27 mouse cellular contexts compared by ENCODE assay signal in the genomic region with DNA sequence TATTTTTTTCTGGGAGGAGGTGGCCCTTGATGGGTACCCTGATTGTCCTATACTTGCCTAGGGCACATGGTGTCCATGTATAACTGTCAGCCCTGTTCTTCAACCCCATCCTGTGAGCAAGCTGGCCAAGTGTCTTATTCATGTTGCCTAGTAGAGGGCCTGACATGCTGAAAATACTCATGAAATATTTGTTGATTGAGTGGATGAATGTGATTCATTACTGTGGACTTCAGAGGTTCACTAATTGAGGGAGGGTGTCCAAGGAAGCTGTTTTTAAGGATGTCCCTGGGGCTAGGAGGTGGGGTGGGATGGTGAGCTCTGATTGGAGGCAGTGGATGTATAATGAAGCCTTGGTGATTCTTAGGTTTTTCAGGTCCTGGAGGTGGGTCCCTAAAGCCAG. TPM values are rescaled to one million over a fixed set of nuclear protein-coding genes. Genes with fewer than 3 reads are reported as not detected.
DNase-seq lines count a peak whose midpoint lies in the region; ATAC-seq and TF ChIP-seq lines count a peak whose summit lies in the region.
"Had no signal": no experiment of that assay in that cellular context is flagged by ENCODE, and none has a peak within 500 bp of the region (broad histone marks: within the 10 kb centered on the region; RNA-seq: fewer than 3 reads in every experiment).

A gene (plus strand): TSS at position 301 of the 400 bp plus-strand sequence.

- no peak for TF ChIP-seq CTCF in liver, postnatal 0 days (IDR thresholded peaks at IDR 0.05; ENCODE audit: low read depth)
- no peak for TF ChIP-seq CTCF in Patski (IDR thresholded peaks at IDR 0.05)

- H3K4me1 ChIP-seq in embryonic facial prominence, embryonic 12.5 days: no peaks in the 10 kb centered on the region
- H3K4me1 ChIP-seq in embryonic facial prominence, embryonic 10.5 days: no peaks in the 10 kb centered on the region
- no peaks in the 10 kb centered on the region for H3K4me1 ChIP-seq in liver, postnatal 0 days (ENCODE audit: insufficient read depth)
- no peaks in the 10 kb centered on the region for H3K4me1 ChIP-seq in liver, embryonic 12.5 days
- H3K4me1 ChIP-seq: embryonic facial prominence, embryonic 13.5 days; embryonic facial prominence, embryonic 15.5 days; forebrain, embryonic 10.5 days; forebrain, embryonic 12.5 days had no signal

- H3K4me3 ChIP-seq in embryonic facial prominence, embryonic 12.5 days: no peak within 1 kb of the TSS
- no peak within 1 kb of the TSS for H3K4me3 ChIP-seq in embryonic facial prominence, embryonic 10.5 days
- no peak within 1 kb of the TSS for H3K4me3 ChIP-seq in liver, postnatal 0 days (ENCODE audit: low read depth, low read length)
- no peak within 1 kb of the TSS for H3K4me3 ChIP-seq in liver, embryonic 12.5 days
- H3K4me3 ChIP-seq: embryonic facial prominence, embryonic 13.5 days; embryonic facial prominence, embryonic 15.5 days; erythroblast, embryonic 14.5 days; forebrain, embryonic 10.5 days; forebrain, embryonic 12.5 days had no signal

- no peak within 1 kb of the TSS for H3K4me2 ChIP-seq in embryonic facial prominence, embryonic 12.5 days (replicated peaks)
- no peak within 1 kb of the TSS for H3K4me2 ChIP-seq in liver, postnatal 0 days (ENCODE audit: low read depth, low read length)
- no peak within 1 kb of the TSS for H3K4me2 ChIP-seq in liver, embryonic 12.5 days
- H3K4me2 ChIP-seq: embryonic facial prominence, embryonic 13.5 days; embryonic facial prominence, embryonic 15.5 days; forebrain, embryonic 12.5 days had no signal

- POLR2A ChIA-PET in Patski (lab: Charles Lee): interaction anchor here (1.0 kb wide), 1 partner anchor 153 kb away, joined by 4 read pairs; no protein-coding TSS in a partner anchor

- ATAC-seq in embryonic facial prominence, embryonic 12.5 days (ENCODE audit: insufficient number of reproducible peaks, insufficient read depth, low FRiP score, low TSS enrichment): 0 out of 2 replicates have a peak, but pooled peaks have one; percentile 56
- ATAC-seq in liver, postnatal 0 days: no peak
- ATAC-seq in liver, embryonic 12.5 days: no peak
- peak; percentile 36 for ATAC-seq in Patski

- CTCF ChIA-PET in Patski (lab: Charles Lee): interaction anchor here (0.8 to 5.4 kb wide), 33 partner anchors 8 to 243 kb away, joined by 3 to 50 read pairs (median 5); a partner anchor contains a TSS

- H3K36me3 ChIP-seq in embryonic facial prominence, embryonic 12.5 days: no peaks in the 10 kb centered on the region
- no peaks in the 10 kb centered on the region for H3K36me3 ChIP-seq in embryonic facial prominence, embryonic 10.5 days (replicated peaks)
- no peaks in the 10 kb centered on the region for H3K36me3 ChIP-seq in liver, postnatal 0 days (replicated peaks; ENCODE audit: insufficient read depth, low read length)
- H3K36me3 ChIP-seq in liver, embryonic 12.5 days: no peaks in the 10 kb centered on the region
- H3K36me3 ChIP-seq: embryonic facial prominence, embryonic 13.5 days; embryonic facial prominence, embryonic 15.5 days; forebrain, embryonic 10.5 days; forebrain, embryonic 12.5 days had no signal

- TF ChIP-seq EP300 in liver, postnatal 0 days (IDR thresholded peaks at IDR 0.05; ENCODE audit: low read depth): no peak

- no peak within 1 kb of the TSS for H3K9ac ChIP-seq in embryonic facial prominence, embryonic 12.5 days
- H3K9ac ChIP-seq in liver, postnatal 0 days (replicated peaks): no peak within 1 kb of the TSS
- H3K9ac ChIP-seq in liver, embryonic 12.5 days: no peak within 1 kb of the TSS
- H3K9ac ChIP-seq: embryonic facial prominence, embryonic 13.5 days; embryonic facial prominence, embryonic 15.5 days; forebrain, embryonic 12.5 days had no signal

- no peak for DNase-seq in embryonic facial prominence, embryonic 10.5 days (ENCODE audit: low spot score)
- peak; percentile 2 for DNase-seq in liver, postnatal 0 days
- DNase-seq in Patski (ENCODE audit: low read depth, low spot score): no peak
- DNase-seq in layer of hippocampus, adult 18-20 months (ENCODE audit: low spot score in 2 of 2): no peak
- no peak for DNase-seq in gastrocnemius, postnatal 25 days
- DNase-seq: adrenal gland, adult 2 months; adrenal gland, postnatal 10 days; adrenal gland, postnatal 25 days; cerebellum, adult 11 months; cerebellum, adult 18-20 months; cerebellum, adult 8-10 months; cerebellum, adult 9-11 months; cerebellum, postnatal 14 days; cerebellum, postnatal 36 days; embryo, embryonic 11 days had no signal

- in situ Hi-C loops in Patski (cut with MboI; ENCODE audit: low pct_unique_long_range_greater_than_20kb): no loop called here

- H3K27ac ChIP-seq in embryonic facial prominence, embryonic 12.5 days: no peak within 1 kb of the TSS
- no peak within 1 kb of the TSS for H3K27ac ChIP-seq in embryonic facial prominence, embryonic 10.5 days (replicated peaks)
- no peak within 1 kb of the TSS for H3K27ac ChIP-seq in liver, postnatal 0 days (ENCODE audit: low read depth)
- H3K27ac ChIP-seq in liver, embryonic 12.5 days: no peak within 1 kb of the TSS
- H3K27ac ChIP-seq: embryonic facial prominence, embryonic 13.5 days; embryonic facial prominence, embryonic 15.5 days; forebrain, embryonic 10.5 days; forebrain, embryonic 12.5 days had no signal

- H3K27me3 ChIP-seq in embryonic facial prominence, embryonic 12.5 days: no peaks in the 10 kb centered on the region; the same call in 1 of the 2 replicates
- no peaks in the 10 kb centered on the region; the same call in 1 of the 2 replicates for H3K27me3 ChIP-seq in embryonic facial prominence, embryonic 10.5 days (replicated peaks; ENCODE audit: low read depth, poor library complexity, severe bottlenecking)
- no peaks in the 10 kb centered on the region for H3K27me3 ChIP-seq in liver, postnatal 0 days (ENCODE audit: insufficient read depth, low read length)
- H3K27me3 ChIP-seq in liver, embryonic 12.5 days (replicated peaks): 0 out of 2 replicates have a peak, but pooled peaks cover 5% of the 10 kb centered on the region
- H3K27me3 ChIP-seq in Patski: no peaks in the 10 kb centered on the region

- no peaks in the 10 kb centered on the region for H3K9me3 ChIP-seq in embryonic facial prominence, embryonic 12.5 days
- no peaks in the 10 kb centered on the region for H3K9me3 ChIP-seq in embryonic facial prominence, embryonic 10.5 days
- H3K9me3 ChIP-seq in liver, postnatal 0 days (ENCODE audit: low read length): no peaks in the 10 kb centered on the region
- H3K9me3 ChIP-seq in liver, embryonic 12.5 days (replicated peaks): no peaks in the 10 kb centered on the region
- H3K9me3 ChIP-seq: embryonic facial prominence, embryonic 13.5 days; embryonic facial prominence, embryonic 15.5 days; forebrain, embryonic 10.5 days; forebrain, embryonic 12.5 days had no signal

RNA-seq across cellular contexts. Expression of the gene that starts here (rescaled TPM):
- polyA plus RNA-seq in embryonic facial prominence, embryonic 12.5 days (2016; fragmentation: Nextera tagmentation; extraction: Ambion mirVana): 0.13 and 0.36 TPM in 2 replicates
- polyA plus RNA-seq in embryonic facial prominence, embryonic 10.5 days (2016; fragmentation: Nextera tagmentation; extraction: Ambion mirVana): not detected in 2 replicates
- not detected in 2 replicates for polyA plus RNA-seq in liver, postnatal 0 days (2015; fragmentation: Nextera tagmentation; extraction: Ambion mirVana)
- not detected in 2 replicates for polyA plus RNA-seq in liver, embryonic 12.5 days (2016; fragmentation: Nextera tagmentation; extraction: Ambion mirVana)
- 4.9 TPM for polyA plus RNA-seq in Patski (2021)
- under 1 TPM in 1 of 2 experiments, not detected in 1; 0.25 TPM for total RNA-seq in layer of hippocampus, adult 18-20 months (2021)
- total RNA-seq in gastrocnemius, postnatal 25 days (2021): under 1 TPM; 0.20 to 0.43 TPM
- total RNA-seq: adrenal gland, postnatal 4 days; common myeloid progenitor, adult 5-6 weeks; MEL had no signal
- polyA plus RNA-seq: embryonic facial prominence, embryonic 13.5 days; erythroblast, embryonic 14.5 days; forebrain, embryonic 10.5 days; forebrain, embryonic 12.5 days; forebrain, embryonic 14.5 days; forebrain, embryonic 16.5 days had no signal

Comparison
In these comparisons a context has a peak if more than half of its experiments do, and no peak if none do; other contexts are left out.
1. Peak in ATAC-seq in embryonic facial prominence, embryonic 12.5 days; RNA of the gene not detected or under 1 TPM.
2. Peak in DNase-seq in liver, postnatal 0 days; RNA of the gene not detected or under 1 TPM.